Mouse (Mus musculus) adrenal gland, adult 2 months (tissue): ENCODE data around the gene Tll2. TPM values are rescaled to one million over a fixed set of nuclear protein-coding genes. Genes with fewer than 3 reads are reported as not detected.

Source experiments
- polyA plus RNA-seq: library from polyadenylated mRNA; depleted of rRNA; stranded (reverse); fragments of >200 nt; gene quantifications from 2 replicates; pipeline ENCODE4 v1.2.3, GENCODE M21; 2012; rRNA removed
- total RNA-seq, 2 experiments: library from RNA; stranded (reverse); gene quantifications; 2 replicates each; pipeline ENCODE4 v1.2.3; 2021

Gene Tll2
- total and polyA plus RNA-seq, 3 experiments: 0.12 TPM; not detected in 2

Other genes with a start within 250 kb of the Tll2 start
- gene Blnk, start 212.3 kb downstream of the Tll2 start, total RNA-seq: 1 to 10 TPM; 1.2 to 1.8 TPM
- 0.96 and 1.3 TPM in 2 replicates for gene Blnk, start 212.3 kb downstream of the Tll2 start, polyA plus RNA-seq
- not detected for gene Dntt, start 177.6 kb downstream of the Tll2 start, total RNA-seq
- gene Dntt, start 177.6 kb downstream of the Tll2 start, polyA plus RNA-seq: not detected in 2 replicates
- not detected for gene Opalin, start 129.7 kb downstream of the Tll2 start, total RNA-seq
- not detected in 2 replicates for gene Opalin, start 129.7 kb downstream of the Tll2 start, polyA plus RNA-seq
- gene Tm9sf3, start 57.2 kb upstream of the Tll2 start, total RNA-seq: 100 to 1,000 TPM; 144 to 171 TPM
- 23.2 and 29.6 TPM in 2 replicates for gene Tm9sf3, start 57.2 kb upstream of the Tll2 start, polyA plus RNA-seq
- 10 to 100 TPM in 1 of 2 experiments, 1 to 10 TPM in 1; 6.5 to 37.2 TPM for gene Pik3ap1, start 178.3 kb upstream of the Tll2 start, total RNA-seq
- gene Pik3ap1, start 178.3 kb upstream of the Tll2 start, polyA plus RNA-seq: 3.6 and 4.5 TPM in 2 replicates